Mouse (Mus musculus) heart, adult 8-10 months (tissue): ENCODE results near the gene Rab7. TPM values are rescaled to one million over a fixed set of nuclear protein-coding genes. Genes with fewer than 3 reads are reported as not detected.

Experiments used
- DNase-seq: peaks from one replicate; pipeline ENCODE4 v3.0.0; 2022; ENCODE audit warnings: low spot score
- total RNA-seq, 4 experiments: library from RNA; stranded (reverse); gene quantifications; 2 replicates each; pipeline ENCODE4 v1.2.4; 2022

Rab7 gene
- total RNA-seq, result 100 to 1,000 TPM; 276 to 300 (median 281) TPM

DNA sequence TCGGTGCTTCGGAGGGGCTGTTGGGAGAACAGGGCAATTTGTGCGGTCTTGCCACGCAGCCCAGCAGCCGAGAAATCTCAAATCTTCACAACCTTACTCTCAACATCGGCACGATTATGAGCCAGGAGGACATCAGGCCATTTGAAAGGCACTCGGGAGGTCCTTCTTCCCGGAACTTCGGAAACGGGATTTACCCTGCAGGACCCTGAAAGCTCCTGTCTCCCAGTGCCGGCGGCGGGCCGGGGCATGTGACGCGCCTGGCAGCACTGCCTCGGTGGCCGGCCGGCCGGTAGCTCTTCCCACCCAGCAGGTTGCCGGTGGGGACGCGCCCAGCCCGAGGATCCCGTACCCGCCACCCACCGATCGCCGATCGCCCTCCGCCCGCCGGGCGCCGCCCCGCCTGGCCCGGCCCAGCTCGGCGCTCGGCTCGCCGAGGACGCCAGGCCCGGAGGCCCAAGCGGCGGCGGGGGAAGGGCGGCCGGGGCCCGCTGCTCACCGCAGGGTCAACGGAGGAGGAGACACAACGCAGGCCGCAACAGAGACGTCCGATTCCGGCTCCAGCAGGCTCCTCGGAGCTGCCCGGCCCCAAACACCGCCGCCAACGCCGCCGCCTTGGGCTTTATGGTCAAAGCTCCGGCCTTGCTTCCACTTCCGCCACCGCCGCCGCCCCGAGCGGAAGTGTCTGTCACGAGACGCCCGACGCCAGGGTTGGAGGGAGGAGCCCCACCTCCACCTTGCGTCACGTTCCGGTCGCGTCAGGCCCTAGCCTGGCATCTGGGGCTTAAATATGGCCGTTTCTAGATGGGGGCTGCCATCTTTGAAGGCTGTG, at the start of gene Rab7:
Gene Rab7, minus strand, starts transcription at position 694 of the 829 bp plus-strand sequence.
- peak; percentile 96 for DNase-seq

DNA sequence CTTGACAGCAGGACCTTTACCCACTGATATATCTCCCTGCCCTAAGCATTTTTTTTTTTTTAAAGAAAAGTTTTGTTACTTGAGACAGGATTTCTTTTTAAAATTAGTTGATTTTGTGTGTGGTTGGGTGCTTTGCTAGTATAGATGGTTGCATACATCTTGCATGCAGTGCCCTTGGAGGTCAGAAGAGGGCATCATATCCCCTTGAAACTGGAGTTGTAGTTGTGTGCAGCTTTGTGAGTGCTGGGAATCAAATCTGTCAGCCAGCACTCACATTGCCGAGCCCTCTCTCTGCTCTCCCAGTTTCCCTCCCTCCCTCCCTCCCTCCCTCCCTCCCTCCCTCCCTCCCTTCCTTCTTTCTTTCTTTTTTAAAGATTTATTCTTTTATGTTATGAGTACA, 43.9 kb upstream of the Rab7 start:
- no peak for DNase-seq

DNA sequence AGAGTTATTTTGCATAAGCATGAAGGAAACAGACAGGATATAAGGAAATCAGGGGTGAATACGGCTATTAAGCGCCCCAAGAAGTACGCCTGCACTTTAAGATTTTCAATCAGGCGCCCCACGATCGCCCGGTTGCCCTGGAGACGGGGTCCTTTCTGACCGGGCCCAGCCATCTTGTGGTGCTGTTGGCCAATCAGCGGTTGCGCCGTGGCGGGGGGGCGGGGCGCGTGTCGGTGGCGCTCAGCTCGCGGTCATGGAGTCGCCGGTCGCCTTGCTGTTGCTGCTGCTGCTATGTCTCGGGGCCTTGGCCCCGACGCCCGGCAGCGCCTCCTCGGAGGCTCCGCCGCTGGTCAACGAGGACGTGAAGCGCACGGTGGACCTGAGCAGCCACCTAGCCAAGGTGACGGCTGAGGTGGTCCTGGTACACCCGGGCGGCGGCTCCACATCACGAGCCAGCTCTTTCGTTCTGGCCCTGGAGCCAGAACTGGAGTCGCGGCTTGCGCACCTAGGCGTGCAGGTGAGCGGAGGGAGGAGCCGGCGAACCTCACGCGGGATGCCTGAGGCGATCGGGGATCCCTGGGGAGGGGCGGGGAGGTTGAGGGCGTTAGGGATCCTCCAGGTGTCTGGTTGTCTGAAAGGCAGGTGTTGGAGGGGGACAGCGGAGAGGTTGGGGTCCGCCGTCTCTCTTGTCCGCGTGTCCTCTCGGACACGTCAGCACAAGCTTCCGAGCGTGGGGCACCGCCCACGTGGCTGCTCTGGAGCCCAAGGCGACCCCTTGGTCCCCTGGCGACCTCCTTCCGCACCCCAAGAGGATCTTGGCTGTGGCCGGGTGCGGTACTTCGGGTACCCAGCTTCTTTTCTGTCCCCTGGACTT, 39.4 kb upstream of the Rab7 start, which contains the start of gene Rpn1:
Gene Rpn1, plus strand, starts transcription at position 205 of the 874 bp plus-strand sequence.
- peak; percentile 97 for DNase-seq

DNA sequence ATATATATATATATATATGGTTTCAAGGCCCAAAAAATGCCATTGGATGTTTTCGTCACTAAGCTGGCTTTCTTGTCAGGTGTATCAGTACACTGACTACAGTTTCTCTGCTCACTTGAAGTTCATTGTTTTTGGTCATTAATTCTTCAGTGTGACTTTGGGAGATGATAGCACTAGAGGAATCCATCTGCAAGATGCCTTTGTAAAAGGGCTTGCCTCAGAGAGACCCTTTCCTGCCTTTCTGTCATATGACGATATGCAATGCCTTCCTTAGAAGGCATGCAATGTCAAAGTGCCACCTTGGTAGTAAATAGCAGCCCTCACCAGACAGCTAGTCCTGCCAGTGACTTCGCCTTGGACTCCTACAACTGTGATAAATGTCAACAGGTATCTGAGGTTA, 38.6 kb upstream of the Rab7 start:
- no peak for DNase-seq

DNA sequence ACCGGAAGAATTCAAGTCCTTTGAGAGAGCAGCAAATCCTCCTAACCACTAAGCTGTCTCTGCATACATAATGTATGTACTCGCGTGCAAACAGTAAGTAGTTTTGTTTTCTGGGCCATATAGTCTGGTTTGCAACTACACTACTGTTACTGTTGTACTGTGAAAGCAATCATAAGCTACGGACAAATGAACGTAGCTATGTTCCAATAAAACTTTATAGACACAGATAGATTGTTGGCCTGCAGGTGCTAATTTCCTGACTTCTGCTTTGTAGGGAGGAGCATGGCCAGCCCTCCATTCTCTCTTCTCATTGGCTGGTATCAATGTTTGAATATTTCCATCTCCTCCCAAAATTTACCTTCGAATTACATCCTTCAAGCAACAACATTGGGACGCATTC, 38.0 kb upstream of the Rab7 start:
- DNase-seq, result no peak

DNA sequence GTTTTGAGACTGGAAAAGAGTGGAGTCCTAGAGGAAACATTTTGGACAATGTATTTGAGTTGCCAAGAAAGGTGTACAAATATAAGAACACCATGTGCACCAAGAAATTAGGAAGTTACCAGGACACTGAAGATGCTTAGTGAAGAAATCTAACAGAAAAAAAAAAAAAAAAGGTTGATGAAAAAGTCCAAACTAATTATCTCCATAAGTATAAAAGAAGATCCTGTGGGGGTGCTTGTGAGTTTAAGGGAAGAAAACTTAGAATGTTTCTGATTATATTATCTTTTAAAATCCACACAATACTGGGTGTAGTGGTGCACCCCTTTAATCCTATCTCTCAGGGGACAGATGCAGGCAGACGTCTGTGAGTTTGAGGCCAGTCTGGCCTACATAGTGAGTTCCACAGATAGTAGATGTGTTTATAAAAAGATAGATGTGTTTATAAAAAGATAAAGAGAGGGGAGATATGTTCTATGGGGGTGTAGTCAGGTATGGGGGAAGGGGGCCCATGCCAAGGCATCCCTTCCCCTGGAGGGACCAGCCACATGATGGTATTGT, 31.0 kb upstream of the Rab7 start:
- no peak for DNase-seq

DNA sequence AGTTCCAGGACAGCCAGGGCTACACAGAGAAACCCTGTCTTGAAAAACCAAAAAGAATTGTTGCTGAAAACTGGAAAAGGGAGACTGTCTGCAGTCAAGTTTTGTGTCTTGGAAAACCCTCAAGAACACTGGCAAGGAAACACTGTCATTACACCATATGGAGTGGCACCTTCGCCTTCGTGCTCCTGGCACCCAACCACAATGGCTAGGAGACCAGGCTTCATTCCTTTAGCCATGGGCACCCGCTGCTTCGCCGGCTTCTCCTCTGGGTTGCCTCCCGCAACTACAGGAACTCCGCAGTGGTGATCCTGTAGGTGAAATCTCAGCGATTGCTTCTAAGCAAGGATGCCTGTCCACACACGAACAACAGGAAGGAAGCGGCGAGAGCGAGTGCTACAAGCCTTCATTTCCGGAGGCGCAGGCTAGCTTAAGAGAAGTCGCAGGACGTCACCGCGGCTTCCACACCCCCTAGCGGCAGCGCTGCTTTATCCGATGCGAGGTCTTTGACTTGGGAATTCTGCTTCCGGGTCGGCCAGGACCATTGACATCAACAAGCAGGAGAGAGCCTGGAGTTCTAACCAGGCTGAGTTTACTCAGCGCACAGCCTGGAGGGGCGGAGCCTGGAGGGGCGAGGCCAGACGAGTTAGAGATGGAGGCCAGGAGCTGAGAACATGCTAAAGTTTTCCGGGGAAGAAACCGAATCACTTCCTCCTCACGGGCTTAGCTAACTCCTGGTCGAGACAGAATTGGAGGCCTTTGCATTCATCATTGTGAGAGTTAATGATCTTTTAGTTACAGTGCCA, 29.9 kb upstream of the Rab7 start:
- DNase-seq, result peak; percentile 97

DNA sequence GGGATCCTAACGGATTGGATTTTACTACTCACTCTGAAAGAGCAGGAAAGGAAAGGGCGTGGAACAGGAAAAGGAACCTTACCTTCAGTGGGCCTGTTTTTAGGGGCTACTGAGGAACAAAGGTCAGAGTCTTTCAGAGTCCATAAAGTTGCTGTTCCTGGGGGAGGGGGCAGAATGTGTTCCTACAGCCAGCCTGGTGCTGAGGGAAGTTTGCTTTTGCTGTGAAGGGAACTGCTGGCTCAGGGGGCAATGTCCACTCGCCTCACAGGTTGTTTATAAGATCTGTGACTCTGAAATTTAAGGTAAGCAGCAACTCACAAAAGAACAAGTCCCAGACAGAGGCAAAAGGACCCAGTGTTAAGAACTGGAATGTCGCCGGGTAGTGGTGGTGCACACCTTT, 26.1 kb upstream of the Rab7 start:
- DNase-seq, result no peak

DNA sequence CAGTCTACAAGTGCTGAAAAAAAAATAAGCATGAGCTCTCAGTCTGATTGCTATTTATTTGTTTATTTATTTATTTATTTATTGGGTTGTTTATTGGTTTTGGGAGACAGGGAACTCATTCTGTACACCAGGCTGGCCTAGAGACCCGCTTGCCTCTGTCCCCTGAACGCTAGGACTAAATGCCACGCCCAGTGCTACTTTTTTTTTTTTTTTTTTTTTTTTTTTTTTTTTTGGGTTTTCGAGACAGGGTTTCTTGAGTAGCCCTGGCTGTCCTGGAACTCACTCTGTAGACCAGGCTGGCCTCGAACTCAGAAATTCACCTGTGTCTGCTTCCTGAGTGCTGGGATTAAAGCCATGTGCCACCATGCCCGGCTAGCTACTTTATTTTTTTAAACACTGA, 25.4 kb upstream of the Rab7 start:
- no peak for DNase-seq

DNA sequence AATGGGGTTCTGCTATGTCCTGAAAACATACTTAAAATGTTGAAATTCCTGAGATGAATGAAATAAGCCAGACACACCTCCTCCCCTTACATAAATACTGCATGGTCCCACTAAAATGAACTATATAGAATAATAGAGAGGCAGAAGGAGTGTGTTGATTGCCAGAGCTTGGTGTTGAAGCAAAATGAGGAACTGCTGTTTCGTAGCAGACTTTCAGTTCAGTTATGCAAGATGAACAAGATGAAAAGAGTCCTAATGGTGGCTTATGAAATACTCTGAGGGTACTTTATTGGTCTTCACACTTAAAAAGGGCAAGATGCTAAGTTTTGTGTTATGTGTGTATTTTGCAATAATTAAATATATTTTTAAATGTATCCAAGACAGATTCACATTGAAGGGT, 23.7 kb upstream of the Rab7 start:
- no peak for DNase-seq

DNA sequence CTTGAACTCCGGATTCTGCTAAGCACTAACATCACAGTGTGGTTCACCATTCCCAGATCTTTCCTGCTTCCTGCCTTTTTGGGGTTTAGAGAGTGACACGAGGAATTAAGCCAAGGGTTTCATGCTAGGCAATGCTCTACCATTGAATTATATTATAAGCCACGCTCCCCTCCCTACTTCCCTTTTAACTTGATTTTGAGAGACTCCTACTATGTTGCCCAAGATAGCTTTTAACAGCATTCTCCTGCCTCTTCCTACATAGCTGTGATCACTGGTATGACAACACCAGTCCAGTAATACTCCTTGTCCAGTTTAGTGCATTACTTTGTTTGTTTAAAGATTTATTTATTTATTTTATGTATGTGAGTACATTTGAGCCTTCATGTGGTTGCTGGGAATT, 22.7 kb upstream of the Rab7 start:
- no peak for DNase-seq

DNA sequence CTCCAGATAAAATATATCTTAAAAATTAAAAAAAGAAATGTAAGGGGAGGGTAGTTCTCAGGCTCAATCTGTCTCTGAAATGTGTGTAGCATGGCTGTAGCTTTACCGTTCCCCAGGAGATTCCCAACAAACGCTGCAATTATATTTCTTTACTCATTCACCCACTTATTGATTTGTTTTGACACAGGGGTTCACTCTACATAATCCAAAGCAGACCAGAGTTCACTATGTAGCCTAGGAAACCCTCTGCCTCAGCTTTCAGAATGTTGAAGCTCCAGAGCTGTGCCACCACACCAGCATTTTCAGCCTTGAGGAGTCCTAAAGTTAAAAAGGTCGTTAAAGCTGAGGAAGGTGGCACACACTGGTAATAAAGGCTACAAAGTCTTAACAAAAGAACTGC, 20.9 kb upstream of the Rab7 start:
- no peak for DNase-seq

DNA sequence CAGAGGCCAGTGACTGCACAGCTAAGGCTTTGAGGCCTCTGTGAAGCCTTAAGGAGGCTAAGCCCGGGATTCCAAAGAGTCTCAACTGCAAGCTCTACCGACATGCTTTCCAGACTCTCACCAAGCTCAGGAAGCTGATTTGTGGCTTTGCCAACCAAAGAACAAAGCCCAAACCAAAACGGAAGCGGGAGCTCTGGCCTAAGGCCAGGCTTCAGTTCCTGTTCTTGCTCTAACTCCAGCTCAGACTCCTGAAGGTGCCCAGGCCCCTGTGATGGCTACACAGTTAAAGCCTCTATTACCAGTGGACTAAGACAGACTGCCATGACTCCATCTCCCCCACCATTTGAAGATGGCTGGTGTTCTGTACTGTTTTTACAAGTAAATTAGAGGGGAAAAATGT, 20.0 kb upstream of the Rab7 start:
- DNase-seq, result peak; percentile 84

DNA sequence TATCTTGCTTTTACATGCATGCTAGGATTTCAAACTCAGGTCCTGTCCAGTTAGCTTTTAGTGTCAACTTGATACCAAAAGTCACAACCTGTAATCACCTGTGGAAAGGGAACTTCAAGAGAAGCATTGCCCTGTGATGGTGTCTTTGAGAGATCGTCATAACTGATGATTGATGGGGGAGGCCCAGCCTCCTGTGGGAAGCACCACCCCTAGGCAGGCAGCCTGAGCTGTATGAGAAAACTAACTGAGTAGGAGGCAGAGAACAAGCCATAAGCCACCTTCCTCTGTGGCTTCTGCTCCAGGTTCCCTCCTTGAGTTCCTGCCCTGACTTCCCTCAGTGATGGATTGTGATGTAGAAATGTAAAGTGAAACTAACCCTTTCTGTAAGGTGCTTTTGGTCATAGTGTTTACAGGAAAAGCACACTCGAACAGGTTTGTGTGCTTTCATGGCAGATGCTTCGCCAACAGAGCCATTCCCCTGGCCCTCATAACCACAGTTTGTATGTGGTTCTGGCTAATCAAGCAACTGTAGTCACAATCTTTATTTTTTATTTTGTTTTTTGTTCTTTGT, 19.1 kb upstream of the Rab7 start:
- no peak for DNase-seq

DNA sequence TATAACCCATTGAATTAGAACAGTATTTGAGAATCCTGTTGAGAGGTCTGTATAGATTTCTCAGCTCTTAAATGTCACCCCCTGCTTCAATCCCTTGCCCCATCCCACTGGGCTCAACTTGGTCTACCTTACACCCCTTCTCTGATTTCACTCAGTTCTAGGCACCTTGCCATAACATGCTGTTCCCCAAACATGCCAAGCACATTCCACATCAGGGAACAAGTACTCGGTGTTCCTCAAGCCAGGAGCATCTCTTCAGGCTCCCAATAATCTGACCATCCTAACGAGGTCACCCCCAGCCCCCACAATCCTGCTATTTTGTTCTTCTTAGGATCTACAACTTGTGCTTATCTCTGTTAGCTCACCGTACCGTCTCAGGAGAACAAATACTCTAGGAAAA, 17.3 kb upstream of the Rab7 start:
- no peak for DNase-seq

DNA sequence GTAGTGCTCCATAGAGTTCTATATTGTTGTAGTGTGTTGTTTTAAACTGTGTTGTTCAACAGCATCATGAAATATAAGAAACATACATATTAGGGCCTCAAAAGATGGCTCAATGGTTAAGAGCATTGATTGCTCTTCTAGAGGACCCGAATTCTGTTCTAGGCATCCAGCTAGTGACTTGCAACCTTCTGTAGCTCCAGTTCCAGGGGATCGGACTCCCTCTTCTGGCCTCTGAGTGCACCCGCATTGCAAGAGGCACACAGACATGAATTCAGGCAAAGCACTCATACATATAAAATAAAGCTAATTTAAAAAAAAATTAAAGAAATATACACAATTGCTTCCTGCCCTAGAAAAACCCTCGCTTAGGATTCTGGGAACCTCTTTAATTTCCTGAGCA, 16.3 kb upstream of the Rab7 start:
- DNase-seq, result no peak

DNA sequence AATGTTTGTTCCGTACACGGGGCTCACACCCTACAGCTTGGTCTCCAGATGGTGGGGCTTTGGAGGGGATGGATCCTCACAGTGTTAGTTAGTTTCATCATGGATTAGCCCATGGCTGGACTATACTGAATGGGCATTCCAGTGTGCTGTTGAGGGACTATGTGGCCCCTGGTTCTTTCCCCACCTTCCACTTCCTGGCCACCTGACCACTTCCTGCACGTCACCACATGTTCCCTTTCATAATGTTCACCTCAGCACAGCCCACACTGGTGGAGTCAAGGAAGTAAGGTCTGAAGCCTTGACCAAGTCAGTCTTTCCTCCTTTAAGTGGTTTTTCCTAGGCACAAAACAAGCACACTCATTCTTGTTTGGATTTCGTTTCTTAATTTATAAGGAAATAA, 15.5 kb upstream of the Rab7 start:
- DNase-seq, result no peak

DNA sequence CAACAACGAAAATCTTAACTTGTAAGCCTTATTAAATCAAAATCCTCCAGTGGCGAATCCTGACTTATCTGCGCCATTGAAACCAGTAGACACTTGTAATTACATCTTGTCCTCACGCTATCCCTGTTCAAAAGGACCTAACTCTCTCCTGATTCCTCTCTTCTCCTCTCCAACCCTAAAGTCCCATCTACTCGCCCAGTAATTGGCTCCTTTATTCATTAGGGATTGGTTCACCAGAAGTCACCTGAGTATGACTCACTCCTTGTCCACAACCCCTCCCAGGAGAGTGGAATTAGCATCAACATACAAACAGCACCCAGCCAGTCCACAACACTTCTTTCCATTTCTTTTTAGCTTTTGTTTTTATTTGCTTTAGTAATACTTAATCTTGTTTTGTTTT, 14.8 kb upstream of the Rab7 start:
- no peak for DNase-seq

DNA sequence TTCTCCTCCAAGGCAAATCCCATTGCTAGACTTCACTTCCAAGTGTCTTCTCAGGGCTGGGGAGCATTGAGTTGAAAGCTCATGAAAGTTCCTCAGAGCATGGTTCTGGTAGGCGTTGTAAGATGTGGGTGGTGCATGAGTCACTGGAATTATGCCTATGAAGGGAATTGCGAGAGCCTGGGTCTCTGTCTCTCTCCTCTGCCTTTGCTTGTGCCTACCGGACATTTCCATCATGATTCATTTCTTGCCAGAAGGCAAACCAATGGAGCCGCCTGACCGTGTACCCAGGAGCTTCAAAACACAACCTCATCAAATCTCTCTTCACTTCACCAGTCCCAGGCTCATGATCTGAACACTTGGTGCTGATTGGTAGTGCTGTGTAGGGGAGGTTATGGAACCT, 11.8 kb upstream of the Rab7 start:
- no peak for DNase-seq

DNA sequence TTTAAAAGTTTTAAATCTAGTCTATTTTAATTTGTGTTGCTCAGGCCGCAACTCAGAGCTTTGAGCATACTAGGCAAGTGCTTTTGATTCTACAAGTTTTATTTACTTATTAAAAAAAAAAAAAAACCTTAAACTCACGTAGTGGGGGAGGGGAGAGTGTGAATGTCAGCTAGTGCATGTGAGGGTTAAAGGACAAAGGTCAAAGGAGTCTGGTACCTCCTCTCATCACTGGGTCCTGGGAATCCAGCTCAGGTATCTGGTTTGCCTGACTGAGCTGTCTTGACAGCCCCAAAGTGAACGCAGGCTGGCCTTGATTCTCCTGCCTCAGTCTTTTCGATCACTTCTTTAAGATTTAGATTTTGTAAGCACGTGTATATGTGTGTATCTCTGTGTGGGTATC, 10.6 kb upstream of the Rab7 start:
- no peak for DNase-seq

DNA sequence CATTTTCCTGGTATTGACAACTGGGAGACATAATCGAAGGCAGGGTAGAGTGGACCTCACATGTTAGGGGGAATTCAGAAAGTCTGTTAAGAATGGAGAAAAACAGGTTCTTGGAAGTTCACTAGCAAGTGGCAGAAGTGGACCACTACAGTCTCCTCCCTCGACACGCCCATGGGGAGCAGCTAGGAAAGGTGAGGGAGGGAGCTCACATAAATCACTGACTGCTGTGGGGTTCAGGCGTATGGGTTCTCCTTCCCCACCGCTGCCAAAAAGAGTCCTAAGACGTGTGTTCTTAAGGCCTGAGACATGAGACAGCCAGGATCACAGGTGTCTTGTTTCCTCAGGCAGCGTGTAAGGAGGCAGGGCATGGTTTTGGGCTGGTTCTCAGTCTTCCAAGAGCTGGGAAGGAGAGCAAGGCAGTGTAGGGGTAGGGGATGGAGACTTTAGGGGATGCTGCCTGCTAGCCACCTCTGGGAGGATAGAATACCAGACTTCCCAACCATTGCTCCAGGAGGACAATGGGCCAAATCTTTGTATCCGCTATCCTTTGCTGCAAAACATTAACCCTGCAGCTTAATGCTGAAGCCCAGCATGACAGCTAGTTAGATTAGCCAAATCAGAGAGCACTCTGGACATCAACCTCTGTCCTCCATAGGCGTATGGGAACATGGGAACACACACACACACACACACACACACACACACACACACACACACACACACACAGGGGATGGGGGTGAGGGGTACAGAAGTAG, 9.2 kb upstream of the Rab7 start:
- no peak for DNase-seq
